Mouse (Mus musculus) midbrain, embryonic 14.5 days (tissue): ENCODE data around the gene Col11a1. TPM values are rescaled to one million over a fixed set of nuclear protein-coding genes. Genes with fewer than 3 reads are reported as not detected.

Source experiments
- ATAC-seq: fragments of 200-750 bp; cut with Nextera tagmentation; 2 replicates; pipeline ENCODE4 v1.8.0; 2017; ENCODE audit warnings: moderate number of reproducible peaks, moderate library complexity; ENCODE audit not compliant: low FRiP score, low TSS enrichment
- DNase-seq: peaks from one replicate; pipeline ENCODE4 v3.0.0-alpha.2; 2015
- H3K27ac ChIP-seq: fragments of 300-500 bp; sonication (generic); replicated peaks from 2 replicates; pipeline ENCODE4 v1.5.1; 2014; ENCODE audit warnings: mild to moderate bottlenecking, low read depth, low read length, moderate library complexity
- H3K27me3 ChIP-seq: fragments of 300-500 bp; sonication (generic); 2 replicates; pipeline ENCODE4 v1.6.1; 2014; ENCODE audit warnings: low read length, control low read depth, mixed read lengths; ENCODE audit not compliant: control insufficient read depth, insufficient read depth
- H3K36me3 ChIP-seq: fragments of 300-500 bp; sonication (generic); 2 replicates; pipeline ENCODE4 v1.6.1; 2014; ENCODE audit warnings: low read length, control low read depth; ENCODE audit not compliant: control insufficient read depth, insufficient read depth
- H3K4me1 ChIP-seq: fragments of 300-500 bp; sonication (generic); 2 replicates; pipeline ENCODE4 v1.6.1; 2014; ENCODE audit warnings: mild to moderate bottlenecking, antibody characterized with exemption, low read length, control low read depth; ENCODE audit not compliant: control insufficient read depth, insufficient read depth
- H3K4me2 ChIP-seq: fragments of 300-500 bp; sonication (generic); 2 replicates; pipeline ENCODE4 v1.6.1; 2014; ENCODE audit warnings: mild to moderate bottlenecking, low read length, moderate library complexity
- H3K4me3 ChIP-seq: fragments of 300-500 bp; sonication (generic); replicated peaks from 2 replicates; pipeline ENCODE4 v1.5.1; 2014; ENCODE audit warnings: low read depth, low read length
- H3K9ac ChIP-seq: fragments of 300-500 bp; sonication (generic); replicated peaks from 2 replicates; pipeline ENCODE4 v1.6.1; 2014; ENCODE audit warnings: mild to moderate bottlenecking, low read length, moderate library complexity
- H3K9me3 ChIP-seq: fragments of 300-500 bp; sonication (generic); 2 replicates; pipeline ENCODE4 v1.6.1; 2016; ENCODE audit warnings: low read length, control low read depth, mixed read lengths; ENCODE audit not compliant: control insufficient read depth
- WGBS: fragments of 180-500 bp; shearing (Covaris S2); extraction: QIAGEN DNeasy Blood & Tissue Kit; methylation state at CpG from one replicate; pipeline ENCODE4 v1.1.7; 2014; 5-methylcytosine and 5-hydroxymethylcytosine counted together
- polyA plus RNA-seq: library from polyadenylated mRNA; unstranded; fragments of >200 nt; fragmentation: Nextera tagmentation; extraction: Ambion mirVana; gene quantifications from 2 replicates; pipeline ENCODE4 v1.2.1, GENCODE M21; 2014

The Col11a1 gene
- polyA plus RNA-seq: 4.9 and 8.2 TPM in 2 replicates

DNA sequence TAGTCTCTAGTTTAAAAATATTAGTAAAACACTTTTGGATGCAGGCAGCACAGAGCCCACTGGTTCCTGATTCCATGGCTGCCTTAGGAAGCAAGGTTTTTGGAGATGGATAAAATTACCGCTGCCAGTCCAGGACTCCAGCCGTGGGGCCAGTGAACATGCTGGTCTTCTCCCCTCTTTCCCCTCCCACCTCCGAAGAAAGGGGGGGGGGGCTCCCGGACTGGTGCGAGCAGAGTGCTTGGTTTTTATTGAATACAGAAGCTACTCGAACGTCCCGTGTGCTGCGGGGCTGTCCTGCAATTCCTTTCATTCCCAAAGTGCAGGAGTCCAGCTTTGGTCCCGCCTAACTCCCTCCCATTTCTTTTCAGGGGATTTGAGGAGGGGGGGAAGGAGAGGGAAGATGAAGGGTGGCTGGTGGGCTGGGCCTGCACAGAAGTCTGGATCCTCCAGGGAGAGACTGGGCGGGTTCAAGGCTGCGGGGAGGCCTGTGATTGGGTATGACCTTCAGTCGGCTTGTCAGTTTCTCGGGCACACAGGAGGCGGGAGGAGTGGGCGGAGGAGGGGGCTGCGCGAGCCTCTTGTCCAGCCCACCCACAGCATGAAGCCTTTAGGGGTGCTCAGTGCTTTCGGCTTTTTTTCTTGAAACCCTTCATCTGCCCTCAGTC is at the start of gene Col11a1:
Gene Col11a1 (plus strand): TSS at position 570 of the 665 bp plus-strand sequence.
- ATAC-seq (peak; percentile 99), DNase-seq (peak; percentile 94)
- Histone ChIP-seq H3K27me3 (no peaks in the 10 kb centered on the region), H3K9ac (peak within 1 kb of the TSS; percentile 69), H3K27ac (no peak within 1 kb of the TSS), H3K4me2 (peak within 1 kb of the TSS; percentile 99), H3K4me3 (peak within 1 kb of the TSS; percentile 63), H3K36me3 (no peaks in the 10 kb centered on the region), H3K9me3 (no peaks in the 10 kb centered on the region), H3K4me1 (0 out of 2 replicates have a peak, but pooled peaks cover 3% of the 10 kb centered on the region)
- WGBS: under 1% methylated on average over 19 of the region's 19 CpGs

DNA sequence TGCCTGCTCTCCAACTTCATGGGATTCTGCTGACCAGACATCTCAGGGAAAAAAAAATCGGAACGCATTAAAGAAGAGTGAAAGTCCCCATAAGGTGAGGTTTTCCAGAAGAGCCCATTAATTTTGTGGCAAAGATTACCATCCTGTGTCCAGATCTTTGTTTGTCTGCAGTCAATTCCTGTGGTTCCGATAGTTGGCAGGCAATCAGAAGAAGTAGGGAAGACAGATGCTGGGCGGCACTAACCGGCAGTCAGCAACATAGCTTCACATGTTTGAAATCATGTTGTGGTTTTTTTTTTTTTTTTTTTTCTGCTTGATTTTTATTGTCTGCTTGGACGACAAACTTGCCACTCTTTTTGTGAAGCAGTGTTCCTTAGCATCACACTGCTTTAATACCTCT is 39.4 kb upstream of the Col11a1 start:
- no peak for ATAC-seq
- no peaks in the 10 kb centered on the region for H3K4me1 ChIP-seq
- no peaks in the 10 kb centered on the region for H3K36me3 ChIP-seq
- H3K27me3 ChIP-seq: no peaks in the 10 kb centered on the region
- no peak overlapping the region for H3K27ac ChIP-seq
- H3K9me3 ChIP-seq: no peaks in the 10 kb centered on the region
- no peak for DNase-seq
- WGBS: 87% methylated on average over 6 of the region's 6 CpGs
- no peak overlapping the region for H3K4me2 ChIP-seq
- H3K9ac ChIP-seq: no peak overlapping the region
- H3K4me3 ChIP-seq: no peak overlapping the region

- Histone ChIP-seq H3K4me3 (peak overlapping the region; percentile 63), H3K36me3 (no peaks in the 10 kb centered on the region), H3K27me3 (no peaks in the 10 kb centered on the region), H3K27ac (no peak overlapping the region), H3K9me3 (no peaks in the 10 kb centered on the region), H3K9ac (peak overlapping the region; percentile 69), H3K4me1 (0 out of 2 replicates have a peak, but pooled peaks cover 3% of the 10 kb centered on the region), H3K4me2 (peak overlapping the region; percentile 99)
- ATAC-seq (no peak), DNase-seq (peak; percentile 20)
- 0% methylated on average over 9 of the region's 9 CpGs for WGBS
Measured at GRCm38 (mm10) chr3:114030886-114031285, 546 bp downstream of the Col11a1 start.

DNA sequence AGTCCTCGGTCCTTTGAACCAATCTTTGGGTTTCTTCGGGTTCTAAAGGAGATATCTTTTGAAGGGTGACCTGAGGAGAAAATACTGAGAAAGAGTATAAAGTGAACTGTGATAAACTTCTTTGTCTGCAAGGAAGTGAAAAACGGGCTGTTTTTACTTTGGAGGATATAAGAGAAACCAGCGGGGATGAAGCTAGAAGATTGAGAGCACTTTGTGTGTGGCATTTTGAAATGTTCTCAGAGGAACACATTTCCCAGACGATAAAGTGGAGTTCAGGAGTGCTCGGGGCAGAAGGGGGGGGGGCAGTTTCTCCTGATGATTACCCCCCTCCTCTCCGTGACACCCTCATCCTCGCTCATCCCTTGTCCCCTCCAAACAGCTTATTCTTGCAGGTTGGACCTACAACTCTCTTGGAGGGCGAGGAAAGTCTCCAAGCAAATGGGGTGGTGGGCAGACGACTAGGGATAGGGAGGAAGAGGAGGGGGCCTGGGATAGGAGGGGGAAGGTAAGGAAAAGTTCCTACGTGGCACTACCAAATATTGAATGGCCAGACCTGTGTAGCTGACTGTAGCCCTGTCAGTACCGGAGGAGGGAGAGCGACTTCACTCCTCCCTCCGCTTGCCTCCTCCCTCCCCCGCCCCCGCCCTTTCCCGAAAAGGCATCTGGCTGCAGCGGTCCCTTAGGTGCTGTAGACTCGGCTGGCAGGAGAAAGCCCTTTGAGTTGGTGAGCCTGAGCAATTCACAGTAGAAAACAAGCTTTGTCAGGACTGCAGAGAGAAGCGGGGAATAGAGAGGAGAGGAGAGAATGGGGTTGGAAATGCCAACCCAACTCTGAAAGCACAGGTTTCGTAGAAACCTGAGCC is 1.2 kb downstream of the Col11a1 start:
- WGBS: under 1% methylated on average over 21 of the region's 21 CpGs
- DNase-seq: peak; percentile 62
- ATAC-seq: peak; percentile 29
- no peaks in the 10 kb centered on the region for H3K27me3 ChIP-seq
- 0 out of 2 replicates have a peak, but pooled peaks cover 3% of the 10 kb centered on the region for H3K4me1 ChIP-seq
- peak overlapping the region; percentile 28; the same call in 1 of the 2 replicates for H3K27ac ChIP-seq
- H3K9ac ChIP-seq: peak overlapping the region; percentile 69
- no peaks in the 10 kb centered on the region for H3K36me3 ChIP-seq
- H3K4me2 ChIP-seq: peak overlapping the region; percentile 99
- H3K4me3 ChIP-seq: peak overlapping the region; percentile 63
- H3K9me3 ChIP-seq: no peaks in the 10 kb centered on the region

DNA sequence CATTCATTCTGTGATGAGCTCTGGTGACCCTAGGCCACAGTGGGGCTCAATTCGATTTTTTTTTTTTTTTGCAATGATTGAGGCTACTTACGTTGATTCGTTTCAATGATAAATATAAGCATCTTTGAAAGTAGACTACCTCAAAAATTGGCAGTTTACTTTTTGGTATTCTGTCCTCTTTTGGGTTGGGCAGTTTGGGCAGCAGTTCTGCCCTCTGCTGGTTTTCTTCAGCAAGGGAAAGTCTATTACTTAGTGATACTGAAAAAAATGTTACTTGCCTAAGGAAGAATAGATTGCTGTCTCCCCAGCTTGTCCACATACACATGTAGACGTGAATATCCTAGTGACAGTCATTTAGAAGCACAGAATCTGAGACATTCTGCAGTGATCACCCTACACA is 2.0 kb downstream of the Col11a1 start:
- Histone ChIP-seq H3K27ac (no peak overlapping the region; the same call in 1 of the 2 replicates), H3K27me3 (no peaks in the 10 kb centered on the region), H3K4me2 (peak overlapping the region; percentile 99), H3K9ac (peak overlapping the region; percentile 69; the same call in 1 of the 2 replicates), H3K9me3 (no peaks in the 10 kb centered on the region), H3K4me3 (peak overlapping the region; percentile 63), H3K36me3 (no peaks in the 10 kb centered on the region), H3K4me1 (0 out of 2 replicates have a peak, but pooled peaks cover 3% of the 10 kb centered on the region)
- ATAC-seq (no peak), DNase-seq (peak; percentile 76)
- 7% methylated on average over 4 of the region's 4 CpGs for WGBS

DNA sequence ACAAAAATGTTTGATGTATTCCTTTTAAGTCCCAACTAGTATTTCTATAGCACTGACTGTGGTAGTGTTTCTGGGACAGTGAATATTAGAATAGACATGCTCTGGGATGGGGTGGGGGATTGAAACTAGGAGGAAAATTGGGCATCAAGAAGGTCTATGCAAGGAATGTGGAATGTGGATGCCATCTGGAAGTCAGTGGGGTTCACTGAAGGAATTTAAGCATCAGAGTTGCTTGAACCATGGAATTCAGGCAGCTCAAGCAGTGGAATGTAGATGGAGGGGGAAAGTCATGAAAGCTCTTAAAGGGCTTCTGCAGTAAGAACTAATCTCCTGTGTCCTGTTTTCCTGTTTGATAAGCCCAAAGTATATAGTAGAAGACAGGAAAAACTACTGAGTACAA is 22.1 kb downstream of the Col11a1 start:
- no peaks in the 10 kb centered on the region for H3K4me1 ChIP-seq
- no peak overlapping the region for H3K27ac ChIP-seq
- H3K27me3 ChIP-seq: no peaks in the 10 kb centered on the region
- DNase-seq (no peak), ATAC-seq (no peak)
- H3K9me3 ChIP-seq: no peaks in the 10 kb centered on the region
- H3K9ac ChIP-seq: no peak overlapping the region
- H3K36me3 ChIP-seq: no peaks in the 10 kb centered on the region
- no peak overlapping the region for H3K4me2 ChIP-seq
- H3K4me3 ChIP-seq: no peak overlapping the region

DNA sequence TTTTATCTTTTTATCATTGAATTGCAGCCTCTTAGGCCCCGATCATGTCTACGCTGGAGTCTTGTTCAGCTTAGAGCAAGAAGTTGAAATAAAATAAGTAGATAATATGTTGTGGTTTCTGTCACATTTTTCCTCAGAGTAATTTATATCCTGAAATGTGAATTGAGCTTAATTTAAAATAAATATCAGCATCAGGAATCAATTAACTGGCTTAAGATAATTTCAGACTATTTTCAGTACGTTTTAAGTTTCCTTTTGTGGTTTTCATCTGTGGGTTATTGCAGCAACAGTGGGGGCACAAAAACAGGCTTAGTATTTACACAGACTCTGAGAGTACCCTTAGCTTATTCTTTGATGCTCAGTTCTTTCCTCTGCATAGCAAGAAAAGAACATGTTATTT is 23.2 kb downstream of the Col11a1 start:
- Histone ChIP-seq H3K36me3 (no peaks in the 10 kb centered on the region), H3K4me1 (no peaks in the 10 kb centered on the region), H3K9me3 (no peaks in the 10 kb centered on the region), H3K27me3 (no peaks in the 10 kb centered on the region), H3K4me2 (no peak overlapping the region), H3K27ac (no peak overlapping the region), H3K9ac (no peak overlapping the region), H3K4me3 (no peak overlapping the region)
- DNase-seq (no peak), ATAC-seq (no peak)
- WGBS: 90% methylated on average over 3 of the region's 3 CpGs

GRCm38 (mm10) chr3:114065123-114065522 is 34.8 kb downstream of the Col11a1 start:
- H3K27me3 ChIP-seq: no peaks in the 10 kb centered on the region
- ATAC-seq: no peak
- DNase-seq: no peak

More at GRCm38 (mm10) chr3:114065123-114065522, 34.8 kb downstream of the Col11a1 start:
- Histone ChIP-seq H3K36me3 (no peaks in the 10 kb centered on the region), H3K4me2 (no peak overlapping the region), H3K9ac (no peak overlapping the region), H3K9me3 (no peaks in the 10 kb centered on the region), H3K27ac (no peak overlapping the region), H3K4me3 (no peak overlapping the region), H3K4me1 (no peaks in the 10 kb centered on the region)
- 87% methylated on average over 4 of the region's 4 CpGs for WGBS
